Mouse (Mus musculus) small intestine, adult 2 months (tissue): ENCODE results near the gene Mthfd1l. TPM values are rescaled to one million over a fixed set of nuclear protein-coding genes. Genes with fewer than 3 reads are reported as not detected.

Experiments
- H3K27ac ChIP-seq: fragments of 200-500 bp; 2 replicates; pipeline ENCODE4 v1.5.1; 2012; ENCODE audit warnings: low read depth, low read length, control low read depth, inconsistent platforms; ENCODE audit not compliant: insufficient read depth
- H3K27me3 ChIP-seq: fragments of 200-500 bp; 2 replicates; pipeline ENCODE4 v1.6.1; 2012; ENCODE audit warnings: mild to moderate bottlenecking, moderate library complexity, low read length, inconsistent platforms; ENCODE audit not compliant: control insufficient read depth, insufficient read depth
- H3K36me3 ChIP-seq: fragments of 200-500 bp; 2 replicates; pipeline ENCODE4 v1.6.1; 2012; ENCODE audit warnings: mild to moderate bottlenecking, low read length, control low read depth, inconsistent platforms; ENCODE audit not compliant: control insufficient read depth, insufficient read depth
- H3K4me1 ChIP-seq: fragments of 200-500 bp; 2 replicates; pipeline ENCODE4 v1.6.1; 2012; ENCODE audit warnings: low read length, inconsistent platforms, mixed read lengths; ENCODE audit not compliant: control insufficient read depth, insufficient read depth, insufficient read length
- H3K4me3 ChIP-seq: fragments of 200-500 bp; 2 replicates; pipeline ENCODE4 v1.5.1; 2012; ENCODE audit warnings: low read depth, mild to moderate bottlenecking, control low read depth, inconsistent platforms, low read length, moderate library complexity
- CTCF ChIP-seq: fragments of 200-500 bp; IDR thresholded peaks from 2 replicates; pipeline ENCODE4 v1.5.1; 2012; ENCODE audit warnings: low read depth, mild to moderate bottlenecking, control low read depth, inconsistent platforms, low read length, moderate library complexity, mixed read lengths; ENCODE audit not compliant: insufficient replicate concordance, insufficient read length; ENCODE audit errors: extremely low read depth
- POLR2A ChIP-seq: fragments of 200-500 bp; IDR thresholded peaks from 2 replicates; pipeline ENCODE4 v1.6.1; 2012; ENCODE audit warnings: low read depth, mild to moderate bottlenecking, control low read depth, inconsistent platforms, low read length, moderate library complexity
- WGBS: fragments of 180-500 bp; shearing (Covaris S2); methylation state at CpG from one replicate; pipeline ENCODE4 v1.1.7; 2018; 5-methylcytosine and 5-hydroxymethylcytosine counted together
- polyA plus RNA-seq: library from polyadenylated mRNA; depleted of rRNA; stranded (reverse); fragments of >200 nt; gene quantifications from 2 replicates; pipeline ENCODE4 v1.2.3, GENCODE M21; 2012

Mthfd1l gene
- polyA plus RNA-seq, 1 experiment: 1.3 TPM

GRCm38 (mm10) chr10:4057832-4058231 is 84.9 kb downstream of the Mthfd1l start:
- Histone ChIP-seq H3K4me1 (no peaks in the 10 kb centered on the region), H3K27me3 (no peaks in the 10 kb centered on the region), H3K4me3 (no peak overlapping the region), H3K27ac (no peak overlapping the region), H3K36me3 (no peaks in the 10 kb centered on the region)
- 90% methylated on average over 5 of the region's 5 CpGs for WGBS
- TF ChIP-seq CTCF (no peak), POLR2A (no peak)

- Histone ChIP-seq H3K27ac (no peak overlapping the region), H3K4me3 (no peak overlapping the region), H3K4me1 (no peaks in the 10 kb centered on the region), H3K27me3 (no peaks in the 10 kb centered on the region), H3K36me3 (no peaks in the 10 kb centered on the region)
- TF ChIP-seq CTCF (no peak), POLR2A (no peak)
- WGBS: 88% methylated on average over 11 of the region's 11 CpGs
Observed at GRCm38 (mm10) chr10:4061071-4061987, 88.4 kb downstream of the Mthfd1l start.

GRCm38 (mm10) chr10:4063537-4063936 is 90.6 kb downstream of the Mthfd1l start:
- no peak for TF ChIP-seq POLR2A
- no peak for TF ChIP-seq CTCF
- no peaks in the 10 kb centered on the region for H3K4me1 ChIP-seq
- no peak overlapping the region for H3K27ac ChIP-seq
- H3K36me3 ChIP-seq: no peaks in the 10 kb centered on the region
- no peaks in the 10 kb centered on the region for H3K27me3 ChIP-seq
- H3K4me3 ChIP-seq: no peak overlapping the region
- whole genome bisulfite sequencing: 92% methylated on average over 4 of the region's 4 CpGs

DNA sequence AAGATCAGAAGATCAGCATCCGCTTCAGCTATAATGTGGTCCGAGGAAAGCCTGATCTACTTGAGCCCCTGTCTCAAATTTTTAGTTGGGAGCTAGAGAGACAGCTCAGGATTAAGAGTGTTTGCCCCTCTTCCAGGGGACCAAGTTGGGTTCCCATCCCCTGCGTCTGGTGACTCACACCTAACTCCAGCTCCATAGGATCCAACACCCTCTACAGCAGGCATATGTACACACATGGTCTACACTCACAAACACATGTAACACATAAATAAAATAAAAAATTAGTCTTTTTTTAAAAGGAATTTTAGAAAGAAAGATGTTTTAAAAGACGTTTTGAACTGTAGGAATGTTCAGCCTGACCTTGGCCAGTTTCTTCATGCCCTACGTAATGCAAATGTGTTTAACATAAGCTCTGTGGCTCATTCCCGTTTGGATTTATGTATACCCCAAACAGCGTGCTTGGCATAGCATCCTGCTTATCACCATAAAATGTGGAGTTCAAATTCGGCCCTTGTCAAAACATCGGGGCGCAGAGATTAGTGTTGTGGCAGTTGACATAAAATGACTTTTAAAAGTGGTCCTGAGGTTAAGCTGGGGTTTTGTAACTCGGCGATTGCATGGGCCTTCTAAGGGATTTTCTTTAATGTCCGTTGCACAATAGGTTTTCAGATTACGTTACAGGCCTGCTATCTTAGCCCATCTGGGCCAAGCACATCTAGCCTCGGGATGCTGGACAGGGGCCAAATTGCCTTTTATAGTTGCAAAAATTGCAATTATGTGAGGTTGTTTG is 92.6 kb downstream of the Mthfd1l start:
- TF ChIP-seq CTCF: no peak
- Histone ChIP-seq H3K27ac (no peak overlapping the region), H3K4me3 (no peak overlapping the region), H3K27me3 (no peaks in the 10 kb centered on the region), H3K4me1 (no peaks in the 10 kb centered on the region), H3K36me3 (no peaks in the 10 kb centered on the region)
- 80% methylated on average over 15 of the region's 15 CpGs for WGBS

DNA sequence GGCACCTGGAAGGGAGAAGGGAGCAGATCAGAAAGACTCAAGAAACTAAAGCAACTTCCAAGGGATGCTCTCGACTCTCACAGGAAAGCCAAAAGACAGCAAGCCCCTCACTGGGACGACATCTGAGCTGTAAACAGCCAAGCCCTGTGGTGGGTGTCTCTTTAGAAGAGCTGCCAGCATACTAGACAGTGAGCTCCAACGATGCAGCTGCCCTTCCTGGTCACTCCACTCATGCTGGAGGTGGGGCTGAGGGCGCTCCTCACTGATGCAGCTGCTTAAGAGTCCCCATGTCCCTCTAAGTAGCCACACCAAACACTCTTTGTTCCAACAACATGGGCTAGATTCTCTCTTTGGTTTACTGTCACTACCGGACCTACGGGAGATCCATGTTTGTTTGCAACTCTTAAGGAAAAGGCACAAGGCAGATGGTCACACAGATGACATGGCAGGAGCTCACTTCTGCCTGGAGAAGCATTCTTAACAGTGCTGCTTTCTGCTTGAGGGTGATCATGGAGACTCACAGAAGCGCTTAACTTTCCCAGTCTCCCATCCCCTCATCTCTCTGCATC is 96.4 kb downstream of the Mthfd1l start:
- no peak overlapping the region for H3K27ac ChIP-seq
- H3K36me3 ChIP-seq: no peaks in the 10 kb centered on the region
- no peaks in the 10 kb centered on the region for H3K27me3 ChIP-seq
- TF ChIP-seq CTCF: no peak
- WGBS: 82% methylated on average over 7 of the region's 7 CpGs
- H3K4me3 ChIP-seq: no peak overlapping the region
- no peaks in the 10 kb centered on the region for H3K4me1 ChIP-seq

GRCm38 (mm10) chr10:4070061-4070460 is 97.1 kb downstream of the Mthfd1l start:
- Histone ChIP-seq H3K4me3 (no peak overlapping the region), H3K27me3 (no peaks in the 10 kb centered on the region), H3K27ac (no peak overlapping the region), H3K36me3 (no peaks in the 10 kb centered on the region), H3K4me1 (no peaks in the 10 kb centered on the region)
- whole genome bisulfite sequencing: 92% methylated on average over 7 of the region's 7 CpGs
- no peak for TF ChIP-seq CTCF
- TF ChIP-seq POLR2A: no peak
